In genomic region chr11:69686377-69686776, GRCm38 (mm10) we compare ENCODE assay signal across 9 mouse cellular contexts. TPM values are rescaled to one million over a fixed set of nuclear protein-coding genes. Genes with fewer than 3 reads are reported as not detected.
DNase-seq lines count a peak whose midpoint lies in the region; ATAC-seq and TF ChIP-seq lines count a peak whose summit lies in the region.
"Had no signal": no experiment of that assay in that cellular context is flagged by ENCODE, and none has a peak within 500 bp of the region (broad histone marks: within the 10 kb centered on the region; RNA-seq: fewer than 3 reads in every experiment).

No protein-coding gene starts in this region.

- H3K4me2 ChIP-seq in heart, embryonic 14.5 days (ENCODE audit: low read length): peak overlapping the region; percentile 43
- H3K4me2 ChIP-seq in midbrain, postnatal 0 days (ENCODE audit: low read depth, low read length, poor library complexity, severe bottlenecking): no peak overlapping the region

- TF ChIP-seq POLR2A in cerebellum, adult 2 months (IDR thresholded peaks at IDR 0.05; ENCODE audit: borderline replicate concordance, insufficient read depth, low read length): no peak

- no peaks in the 10 kb centered on the region for H3K9me3 ChIP-seq in heart, embryonic 14.5 days (ENCODE audit: control insufficient read depth, low read length)
- no peaks in the 10 kb centered on the region for H3K9me3 ChIP-seq in midbrain, postnatal 0 days (ENCODE audit: low read length)

- H3K36me3 ChIP-seq in heart, embryonic 14.5 days (ENCODE audit: control insufficient read depth, insufficient read depth, low read length): no peaks in the 10 kb centered on the region
- H3K36me3 ChIP-seq in midbrain, postnatal 0 days (ENCODE audit: insufficient read depth, low read length): no peaks in the 10 kb centered on the region

- no peak overlapping the region for H3K9ac ChIP-seq in heart, embryonic 14.5 days (ENCODE audit: low read length)
- no peak overlapping the region for H3K9ac ChIP-seq in midbrain, postnatal 0 days (replicated peaks; ENCODE audit: low read length, poor library complexity, severe bottlenecking)

- peak overlapping the region; percentile 95 for H3K27ac ChIP-seq in layer of hippocampus, adult 2 months
- peak overlapping the region; percentile 100; the same call in 1 of the 2 replicates for H3K27ac ChIP-seq in cerebellum, adult 2 months (ENCODE audit: insufficient read depth, low read length)
- peak overlapping the region in 1 of 2 experiments; percentile 86; a peak in 2 of 4 replicates for H3K27ac ChIP-seq in heart, embryonic 14.5 days (replicated peaks in 1 of 2; ENCODE audit: control insufficient read depth in 1 of 2, insufficient read depth in 1 of 2, low read depth in 2 of 2, low read length in 2 of 2)
- no peak overlapping the region for H3K27ac ChIP-seq in midbrain, postnatal 0 days (ENCODE audit: low read depth, low read length)

- DNase-seq in layer of hippocampus, adult 2 months (ENCODE audit: low spot score in 2 of 2): peak in 1 of 2 experiments; percentile 75
- no peak for DNase-seq in layer of hippocampus, adult 8-10 months (ENCODE audit: low spot score in 2 of 2)
- DNase-seq in cerebellum, adult 2 months: peak; percentile 79 to 83
- DNase-seq in large intestine, adult 2 months (ENCODE audit: low read depth, low spot score): peak; percentile 73
- peak; percentile 64 for DNase-seq in midbrain, postnatal 0 days (ENCODE audit: low spot score)
- DNase-seq in layer of hippocampus, adult 9-10 months (ENCODE audit: low spot score): no peak
- no peak for DNase-seq in retina, embryonic 14.5 days (ENCODE audit: low spot score)

- WGBS in cerebellum, adult 2 months: 2% methylated on average over 4 of the region's 4 CpGs
- WGBS in heart, embryonic 14.5 days: 9% methylated on average over 4 of the region's 4 CpGs
- 6% methylated on average over 4 of the region's 4 CpGs for WGBS in large intestine, adult 2 months
- WGBS in midbrain, postnatal 0 days: 13% methylated on average over 4 of the region's 4 CpGs

- H3K4me3 ChIP-seq in layer of hippocampus, adult 2 months: peak overlapping the region; percentile 36
- no peak overlapping the region for H3K4me3 ChIP-seq in cerebellum, adult 2 months (replicated peaks; ENCODE audit: insufficient read depth, low read depth, low read length)
- no peak overlapping the region for H3K4me3 ChIP-seq in heart, embryonic 14.5 days (ENCODE audit: control insufficient read depth in 1 of 2, insufficient read depth in 1 of 2, low read depth in 1 of 2, low read length in 2 of 2)
- H3K4me3 ChIP-seq in midbrain, postnatal 0 days (ENCODE audit: low read depth, low read length): no peak overlapping the region

- TF ChIP-seq CTCF in layer of hippocampus, adult 2 months (conservative IDR thresholded peaks at IDR 0.05): no peak
- TF ChIP-seq CTCF in cerebellum, adult 2 months (IDR thresholded peaks at IDR 0.05; ENCODE audit: borderline replicate concordance, insufficient read depth, low read depth, low read length): no peak
- no peak for TF ChIP-seq CTCF in midbrain, postnatal 0 days (IDR thresholded peaks at IDR 0.05)

- peaks cover 36% of the 10 kb centered on the region for H3K4me1 ChIP-seq in cerebellum, adult 2 months (ENCODE audit: control insufficient read depth, insufficient read depth, low read length)
- H3K4me1 ChIP-seq in heart, embryonic 14.5 days (ENCODE audit: control insufficient read depth in 2 of 2, insufficient read depth in 2 of 2, low read length in 2 of 2): peaks cover 16 to 23% of the 10 kb centered on the region in 2 experiments
- H3K4me1 ChIP-seq in midbrain, postnatal 0 days (ENCODE audit: insufficient read depth, low read length): no peaks in the 10 kb centered on the region

- no peaks in the 10 kb centered on the region for H3K27me3 ChIP-seq in cerebellum, adult 2 months (ENCODE audit: control insufficient read depth, insufficient read depth, low read length)
- H3K27me3 ChIP-seq in heart, embryonic 14.5 days (ENCODE audit: control insufficient read depth, insufficient read depth, low read length): no peaks in the 10 kb centered on the region
- H3K27me3 ChIP-seq in midbrain, postnatal 0 days (ENCODE audit: insufficient read depth, low read length): no peaks in the 10 kb centered on the region

- no peak for ATAC-seq in heart, embryonic 14.5 days (ENCODE audit: insufficient number of reproducible peaks, insufficient read depth, low FRiP score, low read depth)
- ATAC-seq in midbrain, postnatal 0 days (ENCODE audit: low FRiP score): no peak

RNA-seq across cellular contexts. Expression of gene Tnfsf13, which starts 0.8 kb away (rescaled TPM):
- 1 to 10 TPM; 2.1 to 2.5 TPM for total RNA-seq in layer of hippocampus, adult 2 months (2021)
- 1 to 10 TPM; 2.9 to 3.8 (median 3.2) TPM for total RNA-seq in layer of hippocampus, adult 8-10 months (2022)
- polyA plus RNA-seq in cerebellum, adult 2 months (2012; rRNA removed): 4.8 and 4.9 TPM in 2 replicates
- 0.24 and 0.63 TPM in 2 replicates for polyA plus RNA-seq in heart, embryonic 14.5 days (2014; fragmentation: Nextera tagmentation; extraction: Ambion mirVana)
- polyA plus RNA-seq in large intestine, adult 2 months (2012; rRNA removed): 14.4 and 16.2 TPM in 2 replicates
- total RNA-seq in midbrain, postnatal 0 days (2014; rRNA removed): 0.27 and 0.57 TPM in 2 replicates
- polyA plus RNA-seq in midbrain, postnatal 0 days (2015; fragmentation: Nextera tagmentation; extraction: Ambion mirVana): 0.96 and 1.1 TPM in 2 replicates
- polyA plus RNA-seq: stomach, embryonic 14.5 days had no signal

RNA-seq across cellular contexts. Expression of gene Senp3, which starts 4.5 kb away (rescaled TPM):
- total RNA-seq in layer of hippocampus, adult 2 months (2021): 100 to 1,000 TPM; 108 to 132 TPM
- total RNA-seq in layer of hippocampus, adult 8-10 months (2022): 100 to 1,000 TPM in 3 of 4 experiments, 10 to 100 TPM in 1; 82.9 to 123 (median 105) TPM
- 110 and 152 TPM in 2 replicates for polyA plus RNA-seq in cerebellum, adult 2 months (2012; rRNA removed)
- 43.2 and 59.4 TPM in 2 replicates for polyA plus RNA-seq in heart, embryonic 14.5 days (2014; fragmentation: Nextera tagmentation; extraction: Ambion mirVana)
- polyA plus RNA-seq in large intestine, adult 2 months (2012; rRNA removed): 43.4 and 55.1 TPM in 2 replicates
- 81.7 and 89.2 TPM in 2 replicates for total RNA-seq in midbrain, postnatal 0 days (2014; rRNA removed)
- 70.3 and 74.0 TPM in 2 replicates for polyA plus RNA-seq in midbrain, postnatal 0 days (2015; fragmentation: Nextera tagmentation; extraction: Ambion mirVana)

RNA-seq across cellular contexts. Expression of gene Tnfsf12, which starts 9.3 kb away (rescaled TPM):
- 1 to 10 TPM; 8.9 to 9.6 TPM for total RNA-seq in layer of hippocampus, adult 2 months (2021)
- 10 to 100 TPM in 3 of 4 experiments, 1 to 10 TPM in 1; 9.5 to 17.3 (median 14.4) TPM for total RNA-seq in layer of hippocampus, adult 8-10 months (2022)
- 31.2 and 35.3 TPM in 2 replicates for polyA plus RNA-seq in cerebellum, adult 2 months (2012; rRNA removed)
- polyA plus RNA-seq in heart, embryonic 14.5 days (2014; fragmentation: Nextera tagmentation; extraction: Ambion mirVana): 7.7 and 10.3 TPM in 2 replicates
- 13.1 and 13.8 TPM in 2 replicates for polyA plus RNA-seq in large intestine, adult 2 months (2012; rRNA removed)
- total RNA-seq in midbrain, postnatal 0 days (2014; rRNA removed): 4.7 and 6.2 TPM in 2 replicates
- 4.3 and 4.5 TPM in 2 replicates for polyA plus RNA-seq in midbrain, postnatal 0 days (2015; fragmentation: Nextera tagmentation; extraction: Ambion mirVana)

RNA-seq across cellular contexts. Expression of gene Tnfsfm13, which starts 9.5 kb away (rescaled TPM):
- 1 to 10 TPM; 1.6 to 2.2 TPM for total RNA-seq in layer of hippocampus, adult 2 months (2021)
- total RNA-seq in layer of hippocampus, adult 8-10 months (2022): 1 to 10 TPM in 3 of 4 experiments, under 1 TPM in 1; 0.83 to 2.2 (median 1.3) TPM
- polyA plus RNA-seq in cerebellum, adult 2 months (2012; rRNA removed): 3.3 and 4.2 TPM in 2 replicates
- 2.5 and 6.8 TPM in 2 replicates for polyA plus RNA-seq in heart, embryonic 14.5 days (2014; fragmentation: Nextera tagmentation; extraction: Ambion mirVana)
- 2.3 and 2.8 TPM in 2 replicates for polyA plus RNA-seq in large intestine, adult 2 months (2012; rRNA removed)
- total RNA-seq in midbrain, postnatal 0 days (2014; rRNA removed): 1.3 and 1.8 TPM in 2 replicates
- polyA plus RNA-seq in midbrain, postnatal 0 days (2015; fragmentation: Nextera tagmentation; extraction: Ambion mirVana): 1.2 and 1.9 TPM in 2 replicates

RNA-seq across cellular contexts. Expression of gene Eif4a1, which starts 14.2 kb away (rescaled TPM):
- 100 to 1,000 TPM; 342 to 344 TPM for total RNA-seq in layer of hippocampus, adult 2 months (2021)
- 100 to 1,000 TPM; 319 to 328 (median 325) TPM for total RNA-seq in layer of hippocampus, adult 8-10 months (2022)
- 316 and 321 TPM in 2 replicates for polyA plus RNA-seq in cerebellum, adult 2 months (2012; rRNA removed)
- 313 and 403 TPM in 2 replicates for polyA plus RNA-seq in heart, embryonic 14.5 days (2014; fragmentation: Nextera tagmentation; extraction: Ambion mirVana)
- 354 and 356 TPM in 2 replicates for polyA plus RNA-seq in large intestine, adult 2 months (2012; rRNA removed)
- total RNA-seq in midbrain, postnatal 0 days (2014; rRNA removed): 767 and 793 TPM in 2 replicates
- polyA plus RNA-seq in midbrain, postnatal 0 days (2015; fragmentation: Nextera tagmentation; extraction: Ambion mirVana): 501 and 502 TPM in 2 replicates

Comparison
In these comparisons a context has a peak if more than half of its experiments do, and no peak if none do; other contexts are left out.
1. DNase-seq: peak in cerebellum, adult 2 months (2 of 2), large intestine, adult 2 months (single experiment) and midbrain, postnatal 0 days (single experiment); none in layer of hippocampus, adult 8-10 months (0 of 2), layer of hippocampus, adult 9-10 months (single experiment) and retina, embryonic 14.5 days (single experiment).